ENCODE assay signal across 8 mouse cellular contexts in genomic region chr1:137898891-137899290, GRCm38 (mm10).
DNase-seq lines count a peak whose midpoint lies in the region; ATAC-seq and TF ChIP-seq lines count a peak whose summit lies in the region.

No protein-coding gene starts in this region.

- H3K4me1 ChIP-seq in kidney, embryonic 14.5 days (ENCODE audit: control insufficient read depth, insufficient read depth, low read length), result peaks cover 10% of the 10 kb centered on the region; the same call in 1 of the 2 replicates
- H3K4me1 ChIP-seq in hindbrain, embryonic 10.5 days (replicated peaks), result peaks cover 31% of the 10 kb centered on the region
- peaks cover 4% of the 10 kb centered on the region; the same call in 1 of the 2 replicates for H3K4me1 ChIP-seq in liver, postnatal 0 days (ENCODE audit: insufficient read depth)
- no peaks in the 10 kb centered on the region for H3K4me1 ChIP-seq in stomach, embryonic 14.5 days (ENCODE audit: control insufficient read depth, insufficient read depth, low read length)

- TF ChIP-seq CTCF in liver, postnatal 0 days (IDR thresholded peaks at IDR 0.05; ENCODE audit: low read depth), result no peak

- intact Hi-C loops in left cerebral cortex, postnatal 4 days (cut with DNase I), result loop anchor here (10.0 kb wide), 2 partner anchors 214 to 414 kb away; no protein-coding TSS in a partner anchor

- TF ChIP-seq EP300 in liver, postnatal 0 days (IDR thresholded peaks at IDR 0.05; ENCODE audit: low read depth), result no peak

- peak overlapping the region; percentile 82 for H3K9ac ChIP-seq in kidney, embryonic 14.5 days (ENCODE audit: low read depth, low read length)
- peak overlapping the region; percentile 59 for H3K9ac ChIP-seq in liver, postnatal 0 days (replicated peaks)
- H3K9ac ChIP-seq in stomach, embryonic 14.5 days (replicated peaks; ENCODE audit: low read depth, low read length), result peak overlapping the region; percentile 71

- peaks cover 7% of the 10 kb centered on the region; the same call in 1 of the 2 replicates for H3K36me3 ChIP-seq in kidney, embryonic 14.5 days (ENCODE audit: control insufficient read depth, insufficient read depth, low read length)
- no peaks in the 10 kb centered on the region for H3K36me3 ChIP-seq in hindbrain, embryonic 10.5 days
- no peaks in the 10 kb centered on the region for H3K36me3 ChIP-seq in liver, postnatal 0 days (replicated peaks; ENCODE audit: insufficient read depth, low read length)
- H3K36me3 ChIP-seq in stomach, embryonic 14.5 days (ENCODE audit: control insufficient read depth, insufficient read depth, low read length), result no peaks in the 10 kb centered on the region

- peak overlapping the region; percentile 93 for H3K27ac ChIP-seq in kidney, embryonic 14.5 days (ENCODE audit: low read depth, low read length)
- H3K27ac ChIP-seq in hindbrain, embryonic 10.5 days, result peak overlapping the region; percentile 95
- H3K27ac ChIP-seq in liver, postnatal 0 days (ENCODE audit: low read depth), result peak overlapping the region; percentile 89
- peak overlapping the region; percentile 94 for H3K27ac ChIP-seq in stomach, embryonic 14.5 days (ENCODE audit: low read length)

- WGBS in kidney, embryonic 14.5 days, result 6% methylated on average over 3 of the region's 3 CpGs
- 3% methylated on average over 3 of the region's 3 CpGs for WGBS in hindbrain, embryonic 10.5 days
- 5% methylated on average over 3 of the region's 3 CpGs for WGBS in liver, postnatal 0 days (ENCODE audit: insufficient replicate concordance)
- WGBS in stomach, embryonic 14.5 days, result 0% methylated on average over 3 of the region's 3 CpGs

- no peaks in the 10 kb centered on the region for H3K9me3 ChIP-seq in kidney, embryonic 14.5 days (ENCODE audit: control insufficient read depth, low read length)
- no peaks in the 10 kb centered on the region for H3K9me3 ChIP-seq in hindbrain, embryonic 10.5 days
- no peaks in the 10 kb centered on the region for H3K9me3 ChIP-seq in liver, postnatal 0 days (ENCODE audit: low read length)
- no peaks in the 10 kb centered on the region for H3K9me3 ChIP-seq in stomach, embryonic 14.5 days (ENCODE audit: control insufficient read depth, low read depth, low read length)

- no peak for DNase-seq in kidney, adult 8-10 months
- peak; percentile 28 for DNase-seq in embryo, embryonic 10 days (ENCODE audit: low spot score)
- no peak for DNase-seq in hindbrain, embryonic 10.5 days (ENCODE audit: low spot score)
- no peak for DNase-seq in liver, postnatal 0 days
- DNase-seq in left cerebral cortex, postnatal 4 days, result no peak
- no peak for DNase-seq in layer of hippocampus, adult 9-10 months (ENCODE audit: low spot score)

- peak overlapping the region; percentile 86 for H3K4me3 ChIP-seq in kidney, embryonic 14.5 days (ENCODE audit: low read length)
- peak overlapping the region; percentile 78 for H3K4me3 ChIP-seq in hindbrain, embryonic 10.5 days
- H3K4me3 ChIP-seq in liver, postnatal 0 days (ENCODE audit: low read depth, low read length), result peak overlapping the region; percentile 70
- H3K4me3 ChIP-seq in stomach, embryonic 14.5 days (ENCODE audit: low read depth, low read length), result peak overlapping the region; percentile 65

- H3K27me3 ChIP-seq in kidney, embryonic 14.5 days (ENCODE audit: control insufficient read depth, insufficient read depth, low read length), result no peaks in the 10 kb centered on the region
- H3K27me3 ChIP-seq in hindbrain, embryonic 10.5 days (ENCODE audit: insufficient read depth, poor library complexity, severe bottlenecking), result no peaks in the 10 kb centered on the region
- H3K27me3 ChIP-seq in liver, postnatal 0 days (ENCODE audit: insufficient read depth, low read length), result no peaks in the 10 kb centered on the region
- H3K27me3 ChIP-seq in stomach, embryonic 14.5 days (ENCODE audit: control insufficient read depth, insufficient read depth, low read length), result no peaks in the 10 kb centered on the region

- H3K4me2 ChIP-seq in kidney, embryonic 14.5 days (replicated peaks; ENCODE audit: low read depth, low read length), result peak overlapping the region; percentile 48
- H3K4me2 ChIP-seq in liver, postnatal 0 days (ENCODE audit: low read depth, low read length), result peak overlapping the region; percentile 83
- H3K4me2 ChIP-seq in stomach, embryonic 14.5 days (replicated peaks; ENCODE audit: low read depth, low read length), result peak overlapping the region; percentile 61

- no peak for ATAC-seq in kidney, embryonic 14.5 days (ENCODE audit: low FRiP score, low TSS enrichment)
- ATAC-seq in liver, postnatal 0 days, result peak; percentile 38
- ATAC-seq in stomach, embryonic 14.5 days (ENCODE audit: insufficient number of reproducible peaks, insufficient read depth, low FRiP score, low read depth), result no peak
